Comparison of ENCODE assay signal across 19 mouse cellular contexts in the genomic region with DNA sequence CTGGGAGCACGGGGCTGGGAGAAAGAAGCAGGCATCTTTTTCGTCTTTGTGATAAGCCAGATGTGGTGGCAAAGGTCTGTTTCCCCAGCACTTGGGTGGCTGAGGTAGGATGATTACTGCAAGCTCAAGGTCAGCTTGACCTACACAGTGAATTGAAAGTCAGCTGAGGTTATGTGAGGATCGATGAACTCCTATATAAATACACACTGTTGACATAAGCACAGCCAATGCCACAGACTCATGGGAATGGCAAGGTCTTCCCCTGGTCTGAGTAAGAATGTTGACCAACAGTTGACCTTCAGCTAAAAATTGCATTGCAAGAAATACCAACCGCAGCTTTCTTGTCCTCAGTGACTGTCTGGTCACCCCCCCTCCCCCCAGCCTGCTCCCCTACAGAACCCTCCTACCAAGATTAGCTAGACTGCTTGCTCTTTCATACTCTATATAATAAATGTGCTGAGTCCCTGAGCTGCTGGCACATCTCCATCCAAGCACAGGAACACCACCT. TPM values are rescaled to one million over a fixed set of nuclear protein-coding genes. Genes with fewer than 3 reads are reported as not detected.
DNase-seq lines count a peak whose midpoint lies in the region; ATAC-seq and TF ChIP-seq lines count a peak whose summit lies in the region.
"Had no signal": no experiment of that assay in that cellular context is flagged by ENCODE, and none has a peak within 500 bp of the region (broad histone marks: within the 10 kb centered on the region; RNA-seq: fewer than 3 reads in every experiment).

No protein-coding gene starts in this region.

- H3K36me3 ChIP-seq in heart, embryonic 10.5 days, result no peaks in the 10 kb centered on the region
- H3K36me3 ChIP-seq in liver, postnatal 0 days (replicated peaks; ENCODE audit: insufficient read depth, low read length), result no peaks in the 10 kb centered on the region
- H3K36me3 ChIP-seq: embryonic facial prominence, embryonic 10.5 days; hindbrain, embryonic 13.5 days had no signal

- peak; percentile 80 for ATAC-seq in liver, postnatal 0 days
- ATAC-seq: activated CD4-positive, CD25-positive, alpha-beta regulatory T cell, adult 4 months; forebrain, embryonic 13.5 days; hindbrain, postnatal 0 days; Patski had no signal

- no peak overlapping the region for H3K9ac ChIP-seq in liver, postnatal 0 days (replicated peaks)
- H3K9ac ChIP-seq: forebrain, embryonic 13.5 days; hindbrain, embryonic 13.5 days had no signal

- no peak overlapping the region for H3K4me2 ChIP-seq in liver, postnatal 0 days (ENCODE audit: low read depth, low read length)
- H3K4me2 ChIP-seq: forebrain, embryonic 13.5 days; hindbrain, embryonic 13.5 days had no signal

- H3K4me3 ChIP-seq in heart, embryonic 10.5 days, result no peak overlapping the region
- no peak overlapping the region for H3K4me3 ChIP-seq in liver, postnatal 0 days (ENCODE audit: low read depth, low read length)
- H3K4me3 ChIP-seq: embryonic facial prominence, embryonic 10.5 days; forebrain, embryonic 13.5 days; hindbrain, embryonic 13.5 days had no signal

- peak overlapping the region; percentile 22; the same call in 1 of the 2 replicates for H3K27ac ChIP-seq in heart, embryonic 10.5 days
- H3K27ac ChIP-seq in liver, postnatal 0 days (ENCODE audit: low read depth), result peak overlapping the region; percentile 48
- H3K27ac ChIP-seq: embryonic facial prominence, embryonic 10.5 days; forebrain, embryonic 13.5 days; hindbrain, embryonic 13.5 days; hindbrain, postnatal 0 days had no signal

- H3K4me1 ChIP-seq in heart, embryonic 10.5 days, result peaks cover 11% of the 10 kb centered on the region
- peaks cover 26% of the 10 kb centered on the region for H3K4me1 ChIP-seq in liver, postnatal 0 days (ENCODE audit: insufficient read depth)
- H3K4me1 ChIP-seq: embryonic facial prominence, embryonic 10.5 days; forebrain, embryonic 13.5 days; hindbrain, embryonic 13.5 days had no signal

- WGBS in heart, embryonic 10.5 days, result 55% methylated on average over 4 of the region's 4 CpGs
- WGBS in liver, postnatal 0 days (ENCODE audit: insufficient replicate concordance), result 50% methylated on average over 4 of the region's 4 CpGs

- intact Hi-C loops in heart, postnatal 10 days (cut with DNase I), result no loop called here

- H3K9me3 ChIP-seq in heart, embryonic 10.5 days, result no peaks in the 10 kb centered on the region
- H3K9me3 ChIP-seq in liver, postnatal 0 days (ENCODE audit: low read length), result no peaks in the 10 kb centered on the region
- H3K9me3 ChIP-seq: embryonic facial prominence, embryonic 10.5 days; forebrain, embryonic 13.5 days; hindbrain, embryonic 13.5 days had no signal

- no peak for TF ChIP-seq CTCF in liver, postnatal 0 days (IDR thresholded peaks at IDR 0.05; ENCODE audit: low read depth)

- no peak for DNase-seq in heart, embryonic 10.5 days (ENCODE audit: low spot score)
- no peak for DNase-seq in heart, postnatal 10 days
- peak; percentile 5 for DNase-seq in ovary, adult 18-20 months (ENCODE audit: low spot score)
- no peak for DNase-seq in ovary, postnatal 14 days (ENCODE audit: low spot score)
- DNase-seq in NIH3T3 (ENCODE audit: low read depth), result peak; percentile 37
- peak; percentile 18 for DNase-seq in liver, postnatal 0 days
- no peak for DNase-seq in retina, postnatal 1 day
- DNase-seq: cerebellum, adult 18-20 months; cerebellum, adult 9-11 months; cerebellum, postnatal 36 days; gastrocnemius, postnatal 36 days; heart, postnatal 14 days; kidney, adult 11 months had no signal

- peak; percentile 52 for TF ChIP-seq EP300 in liver, postnatal 0 days (IDR thresholded peaks at IDR 0.05; ENCODE audit: low read depth)

- H3K27me3 ChIP-seq in heart, embryonic 10.5 days (ENCODE audit: insufficient read depth, poor library complexity, severe bottlenecking), result no peaks in the 10 kb centered on the region
- no peaks in the 10 kb centered on the region for H3K27me3 ChIP-seq in liver, postnatal 0 days (ENCODE audit: insufficient read depth, low read length)
- H3K27me3 ChIP-seq: forebrain, embryonic 13.5 days; hindbrain, embryonic 13.5 days; Patski had no signal

RNA-seq across cellular contexts. Expression of gene Atp13a3, which starts 23.0 kb away (rescaled TPM):
- polyA plus RNA-seq in heart, embryonic 10.5 days (2016; fragmentation: Nextera tagmentation; extraction: Ambion mirVana), result 12.3 and 13.1 TPM in 2 replicates
- 10 to 100 TPM; 73.5 to 73.9 TPM for total RNA-seq in heart, postnatal 10 days (2021)
- polyA plus RNA-seq in liver, postnatal 0 days (2015; fragmentation: Nextera tagmentation; extraction: Ambion mirVana), result 9.0 and 9.9 TPM in 2 replicates

Comparison
In these comparisons a context has a peak if more than half of its experiments do, and no peak if none do; other contexts are left out.
1. DNase-seq: peak in ovary, adult 18-20 months (single experiment), NIH3T3 (single experiment) and liver, postnatal 0 days (single experiment); none in heart, embryonic 10.5 days (single experiment), heart, postnatal 10 days (0 of 2), ovary, postnatal 14 days (single experiment) and retina, postnatal 1 day (single experiment).